Mouse (Mus musculus) gastrocnemius, postnatal 36 days (tissue): ENCODE measurements at regions not wholly inside any gene's neighbourhood (a gene's known extent, or its start where the extent isn't known, plus 50 kb on each side); places are given as distances from the start of the nearest gene placed in this dataset.

Source experiments
- DNase-seq, 2 experiments: peaks; one replicate each; pipeline ENCODE4 v3.0.0; 2022
- intact Hi-C: fragments of 180-260 bp; cut with DNase I; formaldehyde crosslinking; loops from one replicate; pipeline ENCODE4 v1.15.1; 2025

DNA sequence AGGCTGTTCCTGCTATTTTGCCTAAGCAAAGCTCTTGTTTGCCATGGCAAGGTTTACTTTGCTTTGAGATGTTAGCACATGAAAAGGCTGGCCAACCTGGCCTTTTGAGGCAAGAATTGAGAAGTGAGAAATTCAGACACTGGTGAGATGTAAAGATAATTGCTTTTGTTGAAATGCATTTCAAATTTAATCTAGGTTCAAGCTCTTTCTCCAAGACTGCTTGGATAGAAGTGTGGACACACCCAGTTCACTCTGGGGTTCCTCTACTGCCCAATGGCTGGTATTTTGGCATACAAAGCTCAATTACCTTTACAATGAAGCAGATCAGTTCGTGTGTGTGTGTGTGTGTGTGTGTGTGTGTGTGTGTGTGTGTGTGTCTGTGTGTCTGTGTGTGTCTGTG is 123.8 kb upstream of the Rfx3 start:
- intact Hi-C loops: no loop called here
- no peak for DNase-seq

DNA sequence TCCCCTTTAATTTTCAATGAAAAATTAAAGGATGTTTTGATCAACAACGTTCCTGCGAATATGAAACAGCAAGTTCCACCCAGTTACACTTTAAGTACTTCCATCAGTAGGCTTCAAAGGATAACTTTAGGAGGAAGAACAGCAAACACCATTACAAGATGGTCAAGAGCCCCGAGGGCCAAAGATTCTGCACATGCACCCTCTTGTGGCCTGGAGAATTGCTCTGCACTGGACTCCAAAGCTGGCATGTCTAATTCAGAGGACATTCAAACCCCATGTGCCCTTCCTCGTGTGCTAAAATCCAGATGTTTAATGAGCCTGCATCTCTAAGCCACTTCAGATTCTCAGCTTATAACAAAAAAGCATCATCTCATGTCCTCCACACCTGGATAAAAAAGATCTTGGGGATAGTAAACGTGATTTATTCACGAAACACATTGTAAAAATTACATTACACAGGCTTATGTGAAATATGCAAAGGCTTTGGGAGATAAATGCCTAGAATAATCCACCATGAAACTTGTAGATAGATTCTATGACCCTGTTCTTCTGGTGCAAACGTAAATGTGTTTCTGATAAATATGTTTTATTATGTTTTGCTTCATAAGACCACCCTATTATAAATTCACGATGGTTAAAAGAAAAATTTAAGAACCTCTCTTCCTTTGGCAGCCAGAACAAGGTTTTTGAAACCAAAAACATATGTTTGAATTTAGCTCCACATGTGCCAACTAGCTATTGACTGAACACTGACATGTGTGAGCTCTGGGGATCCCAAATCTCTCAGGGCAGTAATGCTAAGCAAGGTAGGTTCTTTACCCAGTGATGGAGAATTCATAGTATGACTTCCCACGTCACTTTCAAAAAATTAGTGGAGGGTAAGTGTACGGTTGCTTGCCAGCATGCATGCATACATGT is 100.6 kb upstream of the Rfx3 start:
- intact Hi-C loops: no loop called here
- DNase-seq: no peak

DNA sequence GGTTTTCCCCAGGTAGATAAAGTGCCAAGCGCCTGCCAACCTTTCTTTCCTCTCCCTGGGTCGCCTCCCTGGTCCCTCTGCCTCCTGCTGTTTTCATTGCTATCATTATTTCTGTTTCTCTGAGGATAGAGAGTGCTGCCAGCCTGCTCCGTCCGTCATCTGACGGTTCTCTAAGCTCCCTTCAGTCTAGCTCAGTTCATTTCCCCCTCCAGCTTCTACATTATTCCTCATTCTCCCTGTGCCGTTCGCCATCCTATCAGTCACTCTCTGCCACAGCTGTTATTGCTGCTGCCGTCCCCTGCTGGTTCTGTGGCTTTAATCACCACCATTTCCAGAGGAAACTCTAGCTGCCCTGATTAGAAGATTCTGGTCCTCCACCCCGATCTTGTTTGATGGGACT is 84.7 kb upstream of the Rfx3 start:
- no peak for DNase-seq
- intact Hi-C loops: no loop called here

DNA sequence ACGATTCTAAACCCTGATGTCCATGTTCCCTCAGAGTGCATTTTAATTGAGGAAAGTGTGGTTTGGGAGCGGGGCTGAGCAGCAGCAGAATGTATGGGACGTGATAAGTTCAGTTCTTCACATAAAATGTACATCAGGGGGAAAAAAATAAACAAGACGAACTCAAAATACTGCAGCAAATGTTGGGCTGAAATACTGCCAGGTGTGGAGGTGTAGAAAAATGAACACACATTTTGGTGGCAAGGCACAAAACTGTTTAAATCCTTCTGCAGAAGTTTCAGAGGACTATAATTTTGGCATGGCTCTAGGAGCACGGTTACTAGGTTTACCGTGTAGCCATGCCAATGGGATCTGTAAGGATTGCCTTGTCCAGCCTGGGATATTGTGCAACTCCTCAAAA is 81.3 kb upstream of the Rfx3 start:
- no peak for DNase-seq
- intact Hi-C loops: no loop called here

DNA sequence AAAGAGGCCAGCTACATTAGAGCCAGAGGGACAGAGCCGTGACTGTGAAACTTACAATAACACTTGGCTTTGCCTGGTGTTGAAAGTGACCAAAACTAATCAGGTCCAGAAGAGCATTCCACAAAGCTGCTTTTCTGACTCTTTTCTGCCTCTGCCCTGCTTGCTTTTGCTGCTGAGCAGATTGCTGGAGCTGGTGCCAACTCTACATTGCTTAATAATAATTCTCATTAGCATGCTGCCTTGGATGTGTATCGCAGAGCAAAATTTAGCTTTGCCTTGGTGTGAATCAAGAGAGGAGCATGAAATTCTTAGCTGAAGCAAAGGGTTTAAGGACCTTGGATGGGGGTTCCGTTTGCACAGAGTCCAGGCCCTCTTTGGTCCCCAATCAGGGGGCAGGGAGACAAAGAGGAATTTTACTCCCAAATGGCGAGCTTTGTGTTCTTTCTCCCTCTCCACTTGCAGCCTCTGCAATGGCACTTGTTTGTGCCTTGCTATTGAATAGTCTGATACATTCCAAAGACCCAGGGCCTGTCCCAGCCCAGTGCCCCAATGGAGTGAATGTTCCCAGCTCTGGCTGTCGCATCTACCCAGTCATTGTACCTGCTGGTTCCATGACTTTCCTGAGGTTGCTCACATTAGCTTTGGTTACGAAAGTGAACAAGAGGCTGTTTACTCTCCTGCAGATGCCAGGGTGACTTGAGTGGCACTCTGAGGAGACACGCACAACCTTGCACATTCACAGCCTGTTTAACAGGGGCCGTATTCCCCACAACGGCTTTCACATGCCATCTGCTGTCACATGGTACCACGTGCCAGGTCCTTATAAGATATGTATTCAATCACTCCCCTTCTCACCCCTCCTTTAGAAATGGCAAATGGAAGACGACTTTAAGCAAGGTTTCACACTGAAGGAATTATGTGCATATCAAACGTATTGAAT is 76.9 kb upstream of the Rfx3 start:
- DNase-seq: no peak
- intact Hi-C loops: no loop called here

DNA sequence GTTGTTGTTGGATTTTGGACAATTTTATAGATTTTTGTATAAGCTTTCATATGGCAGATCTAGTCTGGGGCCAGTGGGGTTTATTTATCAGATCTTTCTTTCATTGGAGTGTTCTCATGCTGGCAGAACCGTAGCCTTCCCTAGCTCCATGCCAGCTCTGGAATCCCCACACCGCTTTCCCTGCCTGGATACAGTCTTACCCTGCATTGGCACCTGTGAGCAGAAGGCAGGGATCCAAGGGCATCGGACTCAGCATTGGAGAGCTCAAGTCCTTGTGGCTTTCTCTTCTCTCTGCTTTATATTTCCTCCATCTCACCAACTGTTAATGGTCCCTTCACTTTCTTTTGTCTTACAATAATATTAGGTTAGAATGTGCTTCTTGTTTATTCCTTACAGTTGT is 59.4 kb upstream of the Rfx3 start:
- intact Hi-C loops: no loop called here
- no peak for DNase-seq
